Mouse (Mus musculus) neural tube, embryonic 13.5 days (tissue): ENCODE measurements around the gene Rnf213. TPM values are rescaled to one million over a fixed set of nuclear protein-coding genes. Genes with fewer than 3 reads are reported as not detected.

Experiments used
- ATAC-seq: fragments of 200-750 bp; cut with Nextera tagmentation; 2 replicates; pipeline ENCODE4 v1.8.0; 2017; ENCODE audit warnings: low read depth, mild to moderate bottlenecking, moderate TSS enrichment, moderate library complexity
- H3K27ac ChIP-seq: fragments of 300-500 bp; sonication (generic); replicated peaks from 2 replicates; pipeline ENCODE4 v1.5.1; 2015; ENCODE audit warnings: moderate library complexity, mild to moderate bottlenecking, inconsistent platforms
- H3K27me3 ChIP-seq: fragments of 300-500 bp; sonication (generic); 2 replicates; pipeline ENCODE4 v1.6.1; 2015; ENCODE audit warnings: mild to moderate bottlenecking, inconsistent platforms
- H3K36me3 ChIP-seq: fragments of 300-500 bp; sonication (generic); 2 replicates; pipeline ENCODE4 v1.6.1; 2015; ENCODE audit warnings: mild to moderate bottlenecking, inconsistent platforms
- H3K4me1 ChIP-seq: fragments of 300-500 bp; sonication (generic); replicated peaks from 2 replicates; pipeline ENCODE4 v1.6.1; 2015; ENCODE audit warnings: inconsistent platforms
- H3K4me2 ChIP-seq: fragments of 300-500 bp; sonication (generic); 2 replicates; pipeline ENCODE4 v1.6.1; 2015; ENCODE audit warnings: inconsistent platforms, mild to moderate bottlenecking, moderate library complexity
- H3K4me3 ChIP-seq: fragments of 300-500 bp; sonication (generic); 2 replicates; pipeline ENCODE4 v1.5.1; 2015; ENCODE audit warnings: mild to moderate bottlenecking, inconsistent platforms
- H3K9ac ChIP-seq: fragments of 300-500 bp; sonication (generic); 2 replicates; pipeline ENCODE4 v1.6.1; 2015; ENCODE audit warnings: moderate library complexity, mild to moderate bottlenecking, inconsistent platforms
- H3K9me3 ChIP-seq: fragments of 300-500 bp; sonication (generic); 2 replicates; pipeline ENCODE4 v1.6.1; 2016; ENCODE audit warnings: inconsistent platforms
- WGBS: fragments of 180-500 bp; shearing (Covaris S2); methylation state at CpG from one replicate; pipeline ENCODE4 v1.1.7; 2015; 5-methylcytosine and 5-hydroxymethylcytosine counted together
- polyA plus RNA-seq: library from polyadenylated mRNA; unstranded; fragments of >200 nt; fragmentation: Nextera tagmentation; extraction: Ambion mirVana; gene quantifications from 2 replicates; pipeline ENCODE4 v1.2.1, GENCODE M21; 2015

Gene Rnf213
- polyA plus RNA-seq, 1 experiment from 2014 or later = 1.6 TPM

- Histone ChIP-seq H3K4me3 (peak within 1 kb of the TSS; percentile 90), H3K9me3 (no peaks in the 10 kb centered on the region), H3K4me2 (peak within 1 kb of the TSS; percentile 90), H3K4me1 (peaks cover 42% of the 10 kb centered on the region), H3K27ac (peak within 1 kb of the TSS; percentile 95), H3K27me3 (no peaks in the 10 kb centered on the region), H3K9ac (peak within 1 kb of the TSS; percentile 97), H3K36me3 (0 out of 2 replicates have a peak, but pooled peaks cover 16% of the 10 kb centered on the region)
- ATAC-seq = peak; percentile 96
- WGBS = under 1% methylated on average over 66 of the region's 66 CpGs
Observed at GRCm38 (mm10) chr11:119490861-119491689, 98.2 kb downstream of the Rnf213 start, which contains the start of gene Endov. Gene Endov, plus strand, starts transcription at chr11:119491347.

- Histone ChIP-seq H3K4me1 (peaks cover 42% of the 10 kb centered on the region), H3K9me3 (no peaks in the 10 kb centered on the region), H3K27me3 (no peaks in the 10 kb centered on the region), H3K9ac (peak overlapping the region; percentile 97), H3K36me3 (0 out of 2 replicates have a peak, but pooled peaks cover 15% of the 10 kb centered on the region), H3K4me2 (peak overlapping the region; percentile 90), H3K27ac (peak overlapping the region; percentile 95), H3K4me3 (peak overlapping the region; percentile 90)
- ATAC-seq = no peak; the same call in 1 of the 2 replicates
- 6% methylated on average over 27 of the region's 27 CpGs for WGBS
Observed at GRCm38 (mm10) chr11:119491690-119492087, 98.8 kb downstream of the Rnf213 start.

- no peaks in the 10 kb centered on the region for H3K27me3 ChIP-seq
- no peaks in the 10 kb centered on the region for H3K9me3 ChIP-seq
- H3K4me1 ChIP-seq = peaks cover 42% of the 10 kb centered on the region
- H3K9ac ChIP-seq = peak overlapping the region; percentile 97
- H3K27ac ChIP-seq = no peak overlapping the region
- 94% methylated on average over 6 of the region's 6 CpGs for WGBS
- H3K36me3 ChIP-seq = 0 out of 2 replicates have a peak, but pooled peaks cover 13% of the 10 kb centered on the region
- H3K4me2 ChIP-seq = peak overlapping the region; percentile 90
- no peak for ATAC-seq
- 0 out of 2 replicates have a peak overlapping the region, but pooled peaks have one; percentile 90 for H3K4me3 ChIP-seq
Observed at GRCm38 (mm10) chr11:119492830-119493229, 99.9 kb downstream of the Rnf213 start.

- Histone ChIP-seq H3K4me3 (no peak overlapping the region), H3K9ac (no peak overlapping the region), H3K27ac (no peak overlapping the region), H3K36me3 (0 out of 2 replicates have a peak, but pooled peaks cover 13% of the 10 kb centered on the region), H3K4me1 (peaks cover 42% of the 10 kb centered on the region), H3K4me2 (no peak overlapping the region), H3K9me3 (no peaks in the 10 kb centered on the region), H3K27me3 (no peaks in the 10 kb centered on the region)
- no peak for ATAC-seq
- 82% methylated on average over 4 of the region's 4 CpGs for WGBS
Observed at GRCm38 (mm10) chr11:119493516-119493915, 100.6 kb downstream of the Rnf213 start.

GRCm38 (mm10) chr11:119496147-119496546 lies 103.2 kb downstream of the Rnf213 start:
- peaks cover 36% of the 10 kb centered on the region for H3K4me1 ChIP-seq
- H3K27me3 ChIP-seq = no peaks in the 10 kb centered on the region
- H3K36me3 ChIP-seq = peaks cover 33% of the 10 kb centered on the region
- 90% methylated on average over 5 of the region's 5 CpGs for WGBS
- H3K9ac ChIP-seq = no peak overlapping the region
- H3K9me3 ChIP-seq = no peaks in the 10 kb centered on the region
- ATAC-seq = no peak
- no peak overlapping the region for H3K4me3 ChIP-seq
- H3K27ac ChIP-seq = no peak overlapping the region
- no peak overlapping the region for H3K4me2 ChIP-seq

GRCm38 (mm10) chr11:119497451-119497850 lies 104.6 kb downstream of the Rnf213 start:
- Histone ChIP-seq H3K27me3 (no peaks in the 10 kb centered on the region), H3K4me2 (no peak overlapping the region), H3K9me3 (no peaks in the 10 kb centered on the region), H3K27ac (no peak overlapping the region), H3K4me3 (no peak overlapping the region), H3K9ac (no peak overlapping the region), H3K36me3 (peaks cover 46% of the 10 kb centered on the region), H3K4me1 (peaks cover 30% of the 10 kb centered on the region)
- ATAC-seq = no peak
- WGBS = 70% methylated on average over 4 of the region's 4 CpGs

- Histone ChIP-seq H3K27me3 (no peaks in the 10 kb centered on the region), H3K4me1 (peaks cover 14% of the 10 kb centered on the region), H3K4me3 (no peak overlapping the region), H3K36me3 (peaks cover 61% of the 10 kb centered on the region), H3K27ac (no peak overlapping the region), H3K4me2 (no peak overlapping the region), H3K9me3 (no peaks in the 10 kb centered on the region), H3K9ac (no peak overlapping the region)
- 95% methylated on average over 4 of the region's 4 CpGs for WGBS
- ATAC-seq = no peak
Observed at GRCm38 (mm10) chr11:119499297-119499696, 106.4 kb downstream of the Rnf213 start.

GRCm38 (mm10) chr11:119500011-119500410 lies 107.1 kb downstream of the Rnf213 start:
- 74% methylated on average over 2 of the region's 2 CpGs for WGBS
- ATAC-seq = no peak
- no peak overlapping the region for H3K9ac ChIP-seq
- no peak overlapping the region for H3K4me3 ChIP-seq
- peaks cover 67% of the 10 kb centered on the region for H3K36me3 ChIP-seq
- H3K27me3 ChIP-seq = no peaks in the 10 kb centered on the region
- H3K9me3 ChIP-seq = no peaks in the 10 kb centered on the region
- no peak overlapping the region for H3K27ac ChIP-seq
- peaks cover 8% of the 10 kb centered on the region for H3K4me1 ChIP-seq
- no peak overlapping the region for H3K4me2 ChIP-seq

- ATAC-seq = peak; percentile 61
- no peak overlapping the region for H3K27ac ChIP-seq
- H3K4me1 ChIP-seq = peaks cover 17% of the 10 kb centered on the region
- H3K36me3 ChIP-seq = peaks cover 85% of the 10 kb centered on the region
- no peaks in the 10 kb centered on the region for H3K9me3 ChIP-seq
- H3K4me2 ChIP-seq = no peak overlapping the region
- no peak overlapping the region for H3K4me3 ChIP-seq
- no peaks in the 10 kb centered on the region for H3K27me3 ChIP-seq
- no peak overlapping the region for H3K9ac ChIP-seq
Observed at GRCm38 (mm10) chr11:119503675-119504074, 110.8 kb downstream of the Rnf213 start.

- H3K4me3 ChIP-seq = no peak overlapping the region
- ATAC-seq = no peak
- H3K9ac ChIP-seq = no peak overlapping the region
- no peak overlapping the region for H3K27ac ChIP-seq
- peaks cover 42% of the 10 kb centered on the region for H3K4me1 ChIP-seq
- H3K27me3 ChIP-seq = no peaks in the 10 kb centered on the region
- H3K9me3 ChIP-seq = no peaks in the 10 kb centered on the region
- H3K36me3 ChIP-seq = peaks cover 66% of the 10 kb centered on the region
- no peak overlapping the region for H3K4me2 ChIP-seq
- WGBS = 89% methylated on average over 4 of the region's 4 CpGs
Observed at GRCm38 (mm10) chr11:119506386-119506785, 113.5 kb downstream of the Rnf213 start.

GRCm38 (mm10) chr11:119507772-119508171 lies 114.9 kb downstream of the Rnf213 start:
- ATAC-seq = no peak
- 85% methylated on average over 8 of the region's 8 CpGs for WGBS
- no peaks in the 10 kb centered on the region for H3K27me3 ChIP-seq
- H3K27ac ChIP-seq = no peak overlapping the region
- H3K4me3 ChIP-seq = no peak overlapping the region
- H3K9ac ChIP-seq = no peak overlapping the region
- H3K4me2 ChIP-seq = no peak overlapping the region
- peaks cover 53% of the 10 kb centered on the region for H3K36me3 ChIP-seq
- no peaks in the 10 kb centered on the region for H3K9me3 ChIP-seq
- H3K4me1 ChIP-seq = peaks cover 54% of the 10 kb centered on the region

GRCm38 (mm10) chr11:119509165-119509776 lies 116.4 kb downstream of the Rnf213 start:
- Histone ChIP-seq H3K27me3 (no peaks in the 10 kb centered on the region), H3K9ac (0 out of 2 replicates have a peak overlapping the region, but pooled peaks have one; percentile 31), H3K27ac (peak overlapping the region; percentile 79), H3K4me1 (peaks cover 64% of the 10 kb centered on the region), H3K4me3 (no peak overlapping the region), H3K36me3 (peaks cover 41% of the 10 kb centered on the region), H3K4me2 (no peak overlapping the region), H3K9me3 (no peaks in the 10 kb centered on the region)
- WGBS = 17% methylated on average over 5 of the region's 5 CpGs
- ATAC-seq = peak; percentile 36
